Mouse (Mus musculus) brain, adult 2 months (tissue): ENCODE measurements around the gene Onecut3.

Experiments used
- DNase-seq: peaks from one replicate; pipeline ENCODE4 v3.0.0; 2011; ENCODE audit warnings: low read depth, low spot score

The Onecut3 gene

GRCm38 (mm10) chr10:80503599-80504220 is 9.1 kb downstream of the Onecut3 start:
- DNase-seq, result no peak

DNA sequence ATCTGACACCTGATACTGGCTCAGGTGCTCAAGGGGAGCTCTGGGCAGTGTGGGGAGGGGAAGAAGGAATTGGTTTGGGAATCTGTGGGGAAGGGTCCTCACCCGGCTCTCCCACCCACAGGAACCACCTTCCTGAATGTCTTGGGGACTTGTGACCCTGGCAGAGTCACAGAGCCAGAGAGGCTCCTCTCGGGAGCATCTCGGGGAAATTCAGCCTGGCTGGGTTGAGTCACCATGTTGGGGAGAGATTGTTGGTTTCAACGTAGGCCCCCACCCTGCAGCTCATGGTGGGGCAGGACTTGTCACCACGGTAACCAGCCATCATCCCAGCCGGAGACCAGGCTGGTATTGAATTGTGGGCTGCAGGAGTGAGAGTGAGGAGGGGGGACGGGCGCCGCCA is 10.1 kb downstream of the Onecut3 start:
- DNase-seq, result peak; percentile 48

- peak; percentile 70 for DNase-seq
Observed at GRCm38 (mm10) chr10:80506222-80506621, 11.6 kb downstream of the Onecut3 start.

DNA sequence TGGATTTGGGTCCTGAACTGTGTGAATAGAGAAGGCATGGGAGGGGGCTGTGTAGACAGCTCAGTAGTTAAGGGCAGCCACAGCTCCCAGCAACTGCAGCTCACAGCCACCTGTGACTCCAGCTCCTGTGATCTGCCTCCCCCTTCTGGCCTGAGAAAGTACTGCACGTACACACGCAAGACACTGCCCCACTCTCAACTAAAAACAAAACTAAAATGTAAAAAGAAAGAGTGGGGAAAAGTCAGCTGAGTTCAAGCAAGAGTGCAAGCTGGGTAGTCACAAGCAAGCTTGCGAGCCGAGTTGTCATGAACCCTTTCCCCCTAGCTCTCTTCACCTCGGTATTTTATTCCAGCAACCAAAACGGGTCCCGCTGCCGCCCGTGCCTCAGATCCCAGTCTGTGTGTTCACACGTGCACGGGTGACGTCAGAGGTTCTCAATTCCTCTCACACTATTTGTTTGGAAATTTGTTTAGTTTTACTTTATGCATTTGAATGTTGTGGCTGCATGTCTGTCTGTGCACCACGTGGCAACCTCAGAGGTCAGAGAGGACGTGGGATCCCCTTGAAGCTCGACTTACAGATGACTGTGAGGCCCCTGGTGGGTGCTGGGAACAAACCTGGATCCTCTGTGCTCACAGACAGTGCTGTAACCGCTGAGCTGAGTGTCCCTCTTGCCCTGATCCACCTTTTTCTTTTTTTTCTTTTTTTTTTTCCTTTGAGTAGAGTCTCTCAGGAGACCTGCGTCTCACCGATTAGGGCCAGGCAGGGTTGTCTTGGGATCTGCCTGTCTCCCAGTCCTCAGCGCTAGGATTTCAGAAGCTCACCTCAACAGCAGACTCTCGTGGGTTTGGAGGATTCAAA is 15.0 kb downstream of the Onecut3 start:
- DNase-seq, result peak; percentile 89

GRCm38 (mm10) chr10:80510273-80510660 is 15.6 kb downstream of the Onecut3 start:
- no peak for DNase-seq

DNA sequence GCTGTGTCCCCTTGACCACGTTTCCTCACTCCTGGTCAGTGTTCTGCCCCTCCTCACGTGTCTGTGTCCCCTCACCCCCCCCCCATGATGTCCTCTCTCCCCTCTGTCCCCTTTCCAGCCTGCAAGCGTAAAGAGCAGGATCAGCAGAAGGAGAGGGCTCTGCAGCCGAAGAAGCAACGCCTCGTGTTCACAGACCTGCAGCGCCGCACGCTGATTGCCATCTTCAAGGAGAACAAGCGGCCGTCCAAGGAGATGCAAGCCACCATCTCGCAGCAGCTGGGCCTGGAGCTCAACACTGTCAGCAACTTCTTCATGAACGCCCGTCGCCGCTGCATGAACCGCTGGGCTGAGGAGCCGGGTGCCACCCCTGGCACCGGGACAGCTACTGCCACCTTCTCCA is 19.1 kb downstream of the Onecut3 start:
- peak; percentile 19 for DNase-seq

DNA sequence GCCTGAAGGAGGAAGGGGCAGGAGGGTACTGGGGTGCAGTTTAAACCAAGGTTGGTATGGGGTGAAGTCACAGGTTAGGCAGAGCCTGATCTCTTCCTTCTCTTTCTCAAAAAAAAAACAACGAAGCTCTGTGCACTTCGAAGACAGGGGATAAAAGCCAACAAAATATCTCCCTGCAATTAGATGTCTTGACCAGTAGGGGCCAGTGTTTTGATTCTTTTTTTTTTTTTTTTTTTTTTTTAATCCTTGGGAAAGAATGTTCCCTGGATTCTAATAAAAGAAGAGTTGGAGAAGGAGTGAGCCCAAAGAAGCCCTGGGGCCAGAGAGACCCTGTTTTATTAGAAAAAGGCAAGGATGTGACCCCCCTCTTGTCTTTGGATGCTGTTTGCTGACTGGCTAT is 24.7 kb downstream of the Onecut3 start:
- no peak for DNase-seq

GRCm38 (mm10) chr10:80523299-80523698 is 28.7 kb downstream of the Onecut3 start:
- no peak for DNase-seq

GRCm38 (mm10) chr10:80526172-80526571 is 31.5 kb downstream of the Onecut3 start:
- DNase-seq, result no peak

DNA sequence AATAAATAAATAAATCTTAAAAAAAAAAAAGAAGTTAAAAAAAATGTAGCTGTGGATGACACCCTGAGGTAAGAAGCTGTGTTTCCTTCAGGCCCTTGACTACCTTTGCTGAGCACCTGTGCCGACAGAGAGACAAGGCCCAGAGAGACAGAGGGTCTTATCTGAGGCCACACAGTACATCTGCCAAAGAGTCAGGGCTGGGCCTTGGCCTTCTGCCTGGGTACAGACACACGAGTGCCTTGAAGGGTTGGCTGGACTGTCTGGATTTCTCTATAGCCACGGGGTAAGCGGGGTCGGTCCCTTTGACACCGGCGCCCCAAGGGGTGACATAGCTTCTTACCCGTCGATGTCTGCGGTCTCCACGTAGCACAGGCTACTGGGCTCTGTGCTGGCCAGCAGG is 38.1 kb downstream of the Onecut3 start:
- no peak for DNase-seq

- no peak for DNase-seq
Observed at GRCm38 (mm10) chr10:80533704-80534103, 39.1 kb downstream of the Onecut3 start.

- DNase-seq, result no peak
Observed at GRCm38 (mm10) chr10:80535071-80535470, 40.4 kb downstream of the Onecut3 start.

DNA sequence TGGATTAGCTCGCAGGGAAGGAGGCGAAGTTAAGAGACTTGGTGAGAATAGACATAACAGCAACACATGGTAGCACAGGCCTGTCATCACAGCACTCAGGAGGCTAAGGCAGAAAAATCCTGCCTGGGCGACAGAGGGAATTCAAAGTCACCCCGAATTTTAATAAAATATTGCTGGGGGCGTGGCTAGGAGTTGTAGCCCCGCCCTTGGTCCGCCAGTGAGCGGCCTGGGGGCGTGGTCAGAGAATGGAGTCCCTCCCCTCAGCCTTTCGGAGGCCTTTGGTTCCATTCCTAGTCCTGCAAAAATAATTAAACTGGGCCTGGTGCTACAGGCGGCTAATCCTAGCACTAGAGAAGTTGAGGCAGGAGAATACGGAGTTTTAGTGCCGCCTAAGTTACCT is 41.1 kb downstream of the Onecut3 start:
- no peak for DNase-seq

- no peak for DNase-seq
Observed at GRCm38 (mm10) chr10:80538180-80538579, 43.5 kb downstream of the Onecut3 start.

GRCm38 (mm10) chr10:80538710-80539394 is 44.2 kb downstream of the Onecut3 start, which contains the start of gene Atp8b3:
Gene Atp8b3, minus strand, starts transcription at chr10:80539124.
- DNase-seq, result peak; percentile 53

GRCm38 (mm10) chr10:80539493-80539892 is 44.9 kb downstream of the Onecut3 start:
- DNase-seq, result peak; percentile 28

DNA sequence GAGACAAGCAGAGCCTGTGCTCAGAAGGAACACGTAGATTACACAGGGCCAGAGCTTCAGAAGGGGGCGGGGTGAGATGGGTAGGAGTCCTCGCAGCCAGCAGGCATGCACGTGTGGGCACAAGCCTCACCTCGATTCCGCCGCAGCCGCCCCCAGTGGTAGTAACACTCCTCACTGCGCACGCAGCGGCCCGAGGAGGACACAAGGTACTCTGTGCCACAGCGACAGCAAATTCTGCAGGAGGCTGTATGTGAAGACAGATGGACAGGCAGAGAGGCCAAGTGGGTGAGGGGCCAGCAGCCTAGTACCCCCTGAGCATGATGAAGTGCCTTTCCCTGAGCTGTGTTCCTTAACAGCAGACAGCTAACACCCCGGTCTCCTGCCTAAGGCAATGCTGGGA is 49.2 kb downstream of the Onecut3 start:
- no peak for DNase-seq

- DNase-seq, result no peak
Observed at GRCm38 (mm10) chr10:80545590-80545989, 51.0 kb downstream of the Onecut3 start.

- no peak for DNase-seq
Observed at GRCm38 (mm10) chr10:80546945-80547344, 52.3 kb downstream of the Onecut3 start.

- no peak for DNase-seq
Observed at GRCm38 (mm10) chr10:80547539-80547938, 52.9 kb downstream of the Onecut3 start.

DNA sequence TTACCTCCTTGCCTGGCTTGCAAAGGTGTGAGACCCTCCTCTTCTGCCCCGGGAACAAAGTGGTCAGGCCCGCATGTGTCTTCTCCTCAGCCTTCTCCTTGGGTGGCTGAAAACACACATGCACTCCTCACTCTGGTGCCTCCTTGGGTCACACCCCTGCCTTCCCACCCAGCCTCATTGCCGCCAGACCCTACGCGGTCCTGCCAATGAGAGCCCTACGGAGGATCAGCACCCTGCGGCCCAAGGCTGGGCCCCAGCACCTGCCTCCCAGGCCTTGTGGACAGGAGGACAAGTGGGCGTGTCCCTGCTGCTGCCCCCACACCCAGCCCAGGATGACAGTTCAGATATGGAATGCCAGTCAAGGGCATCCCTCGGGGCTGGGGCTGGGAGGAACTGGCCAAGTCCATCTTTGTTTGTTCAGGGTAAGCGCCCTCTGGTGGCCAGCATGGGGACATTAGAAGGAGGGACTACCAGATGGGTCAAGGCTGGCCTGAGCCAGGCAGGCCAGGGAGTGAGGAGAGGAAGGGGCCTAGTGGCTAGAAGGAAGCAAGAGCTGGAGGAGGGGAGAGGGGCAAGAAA is 53.9 kb downstream of the Onecut3 start:
- DNase-seq, result peak; percentile 70

DNA sequence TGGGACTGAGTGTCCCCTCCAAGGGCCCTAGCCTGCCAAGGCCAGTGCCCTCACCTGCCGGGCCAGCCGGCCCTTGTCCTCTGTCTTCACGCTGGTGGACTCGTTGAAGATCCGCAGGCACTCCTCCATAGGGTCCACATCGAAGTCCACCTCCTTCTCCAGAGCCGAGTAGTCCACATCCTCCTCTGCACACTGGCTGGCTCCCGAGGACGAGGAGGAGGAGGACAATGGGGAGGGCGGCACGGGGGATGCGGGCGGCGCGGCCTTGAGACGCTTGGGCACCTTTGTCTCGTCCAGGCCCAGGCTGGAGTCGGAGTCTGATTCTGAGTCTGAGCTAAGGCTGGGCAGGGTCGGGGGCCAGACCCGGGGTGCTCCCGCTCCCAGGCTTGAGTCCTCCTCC is 54.6 kb downstream of the Onecut3 start:
- DNase-seq, result no peak
